Mouse (Mus musculus) ES-Bruce4 (cell line): Measurements from ENCODE around the gene St8sia1. TPM values are rescaled to one million over a fixed set of nuclear protein-coding genes. Genes with fewer than 3 reads are reported as not detected.

Experiments used
- H3K27ac ChIP-seq: 2 replicates; pipeline ENCODE4 v1.5.1; 2012; ENCODE audit warnings: low read length, inconsistent platforms; ENCODE audit not compliant: insufficient read depth
- H3K27me3 ChIP-seq: 2 replicates; pipeline ENCODE4 v1.6.1; 2012; ENCODE audit warnings: mild to moderate bottlenecking, low read length, inconsistent platforms; ENCODE audit not compliant: control insufficient read depth, poor library complexity, insufficient read depth, severe bottlenecking
- H3K36me3 ChIP-seq: 2 replicates; pipeline ENCODE4 v1.6.1; 2012; ENCODE audit warnings: inconsistent platforms, mild to moderate bottlenecking, low read length, moderate library complexity; ENCODE audit not compliant: control insufficient read depth, poor library complexity, insufficient read depth, severe bottlenecking
- H3K4me1 ChIP-seq: one replicate; pipeline ENCODE4 v1.8.1; 2011; ENCODE audit warnings: low read length; ENCODE audit not compliant: control insufficient read depth, insufficient read depth
- H3K4me3 ChIP-seq: 2 replicates; pipeline ENCODE4 v1.5.1; 2011; ENCODE audit warnings: low read depth, mild to moderate bottlenecking, low read length
- H3K9ac ChIP-seq: 2 replicates; pipeline ENCODE4 v1.6.1; 2012; ENCODE audit warnings: low read depth, mild to moderate bottlenecking, inconsistent platforms; ENCODE audit not compliant: poor library complexity, severe bottlenecking
- H3K9me3 ChIP-seq: replicated peaks from 2 replicates; pipeline ENCODE4 v1.6.1; 2012; ENCODE audit warnings: mild to moderate bottlenecking, low read length, inconsistent platforms; ENCODE audit not compliant: control insufficient read depth, poor library complexity, insufficient read depth, severe bottlenecking
- CTCF ChIP-seq: IDR thresholded peaks from one replicate; pipeline ENCODE4 v1.8.1; 2011; ENCODE audit warnings: low read depth, low read length
- EP300 ChIP-seq: IDR thresholded peaks from 2 replicates; pipeline ENCODE4 v1.6.1; 2011; ENCODE audit warnings: low read depth, low read length; ENCODE audit not compliant: insufficient read depth
- POLR2A ChIP-seq: IDR thresholded peaks from one replicate; pipeline ENCODE4 v1.8.1; 2011; ENCODE audit warnings: low read length; ENCODE audit not compliant: insufficient read depth
- polyA plus RNA-seq: library from polyadenylated mRNA; stranded (reverse); fragments of >200 nt; gene quantifications from 2 replicates; pipeline ENCODE4 v1.2.4, GENCODE M21; 2011; ENCODE audit warnings: low read depth; ENCODE audit not compliant: missing spikeins, insufficient read depth, insufficient read length

St8sia1 gene
- polyA plus RNA-seq, 1 experiment: 2.5 TPM

GRCm38 (mm10) chr6:142773566-142773965 is 190.7 kb downstream of the St8sia1 start:
- peaks cover 15% of the 10 kb centered on the region for H3K36me3 ChIP-seq
- no peaks in the 10 kb centered on the region for H3K9me3 ChIP-seq
- H3K27ac ChIP-seq: no peak overlapping the region
- H3K27me3 ChIP-seq: no peaks in the 10 kb centered on the region
- TF ChIP-seq CTCF: peak; percentile 51
- TF ChIP-seq EP300: no peak
- TF ChIP-seq POLR2A: no peak
- no peak overlapping the region for H3K4me3 ChIP-seq
- H3K9ac ChIP-seq: no peak overlapping the region
- H3K4me1 ChIP-seq: peaks cover 2% of the 10 kb centered on the region

- no peaks in the 10 kb centered on the region for H3K9me3 ChIP-seq
- H3K4me3 ChIP-seq: no peak overlapping the region
- peaks cover 2% of the 10 kb centered on the region for H3K4me1 ChIP-seq
- H3K27me3 ChIP-seq: no peaks in the 10 kb centered on the region
- H3K27ac ChIP-seq: no peak overlapping the region
- no peak overlapping the region for H3K9ac ChIP-seq
- H3K36me3 ChIP-seq: peaks cover 29% of the 10 kb centered on the region
- TF ChIP-seq EP300 (no peak), POLR2A (no peak), CTCF (no peak)
Measured at GRCm38 (mm10) chr6:142771643-142772042, 192.6 kb downstream of the St8sia1 start.

Other genes starting within 250 kb of the St8sia1 start
- 81.6 and 87.1 TPM in 2 replicates for gene Cmas, start 207.8 kb downstream of the St8sia1 start, polyA plus RNA-seq
- gene Sult6b2, start 159.9 kb downstream of the St8sia1 start, polyA plus RNA-seq: not detected in 2 replicates
- gene C2cd5, start 135.7 kb upstream of the St8sia1 start, polyA plus RNA-seq: 49.6 and 57.2 TPM in 2 replicates
- 140 and 149 TPM in 2 replicates for gene Etnk1, start 202.8 kb upstream of the St8sia1 start, polyA plus RNA-seq